Mouse (Mus musculus): ENCODE results near the gene Prcc.

- TF ChIP-seq CTCF (IDR thresholded peaks at IDR 0.05; ENCODE audit: insufficient read depth, low read length) (no peak), POLR2A (IDR thresholded peaks at IDR 0.05; ENCODE audit: borderline replicate concordance, extremely low read depth, low read depth, low read length) (no peak)
These were observed 73.0 kb downstream of the Prcc start for GRCm38 (mm10) chr3:87812413-87812812.
